Mouse (Mus musculus) liver, embryonic 13.5 days (tissue): Measurements from ENCODE around the gene Aqp12. TPM values are rescaled to one million over a fixed set of nuclear protein-coding genes. Genes with fewer than 3 reads are reported as not detected.
"Not testable (repeated sequence)": the region's sequence is repeated elsewhere in the genome, so short reads cannot be mapped to it uniquely, and the experiment has no call there.

Experiments used
- ATAC-seq: fragments of 200-750 bp; cut with Nextera tagmentation; 2 replicates; pipeline ENCODE4 v1.8.0; 2017; ENCODE audit warnings: low read depth, mild to moderate bottlenecking, moderate number of reproducible peaks, moderate library complexity
- DNase-seq: peaks from one replicate; pipeline ENCODE4 v3.0.0; 2022
- H3K27ac ChIP-seq: fragments of 300-500 bp; sonication (generic); 2 replicates; pipeline ENCODE4 v1.5.1; 2015; ENCODE audit warnings: moderate library complexity, mild to moderate bottlenecking, inconsistent platforms
- H3K27me3 ChIP-seq: fragments of 300-500 bp; sonication (generic); 2 replicates; pipeline ENCODE4 v1.6.1; 2015; ENCODE audit warnings: mild to moderate bottlenecking, inconsistent platforms
- H3K36me3 ChIP-seq: fragments of 300-500 bp; sonication (generic); 2 replicates; pipeline ENCODE4 v1.6.1; 2015; ENCODE audit warnings: mild to moderate bottlenecking, inconsistent platforms
- H3K4me1 ChIP-seq: fragments of 300-500 bp; sonication (generic); replicated peaks from 2 replicates; pipeline ENCODE4 v1.6.1; 2015; ENCODE audit warnings: inconsistent platforms
- H3K4me2 ChIP-seq: fragments of 300-500 bp; sonication (generic); 2 replicates; pipeline ENCODE4 v1.6.1; 2015; ENCODE audit warnings: inconsistent platforms, mild to moderate bottlenecking, moderate library complexity
- H3K4me3 ChIP-seq: fragments of 300-500 bp; sonication (generic); replicated peaks from 2 replicates; pipeline ENCODE4 v1.5.1; 2015; ENCODE audit warnings: mild to moderate bottlenecking, inconsistent platforms
- H3K9ac ChIP-seq: fragments of 300-500 bp; sonication (generic); 2 replicates; pipeline ENCODE4 v1.6.1; 2015; ENCODE audit warnings: mild to moderate bottlenecking, inconsistent platforms
- H3K9me3 ChIP-seq: fragments of 300-500 bp; sonication (generic); replicated peaks from 2 replicates; pipeline ENCODE4 v1.6.1; 2016; ENCODE audit warnings: inconsistent platforms
- WGBS: fragments of 180-500 bp; shearing (Covaris S2); methylation state at CpG from one replicate; pipeline ENCODE4 v1.1.7; 2015; ENCODE audit not compliant: insufficient replicate concordance; 5-methylcytosine and 5-hydroxymethylcytosine counted together
- polyA plus RNA-seq: library from polyadenylated mRNA; unstranded; fragments of >200 nt; fragmentation: Nextera tagmentation; extraction: Ambion mirVana; gene quantifications from 2 replicates; pipeline ENCODE4 v1.2.1, GENCODE M21; 2015

The Aqp12 gene
- polyA plus RNA-seq = not detected in 2 replicates

DNA sequence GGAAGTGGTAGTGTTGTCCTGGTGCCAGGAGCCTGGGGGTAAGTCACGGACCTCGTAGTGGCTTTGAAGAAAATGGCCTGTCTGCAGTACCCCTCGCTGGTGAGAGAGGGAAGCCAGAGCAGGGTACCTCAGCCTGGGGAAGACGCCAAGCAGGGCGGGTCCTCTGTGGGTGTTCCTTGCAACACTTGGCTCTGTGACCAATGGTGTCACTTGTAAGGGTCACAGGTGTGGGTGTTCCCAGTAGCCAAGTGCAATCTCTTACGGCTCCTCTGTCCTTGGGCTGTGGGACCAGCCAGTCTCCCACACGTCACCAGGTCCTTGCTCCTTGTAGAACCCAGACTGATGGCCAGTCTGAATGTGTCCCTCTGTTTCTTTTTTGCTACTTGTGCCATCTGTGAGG, at the start of gene Aqp12:
Gene Aqp12, plus strand, starts transcription at position 274 of the 400 bp plus-strand sequence.
- no peak for DNase-seq
- no peak within 1 kb of the TSS for H3K9ac ChIP-seq
- no peak within 1 kb of the TSS for H3K4me2 ChIP-seq
- no peaks in the 10 kb centered on the region for H3K36me3 ChIP-seq
- no peaks in the 10 kb centered on the region for H3K4me1 ChIP-seq
- no peaks in the 10 kb centered on the region for H3K27me3 ChIP-seq
- 62% methylated on average over 7 of the region's 7 CpGs for WGBS
- no peak for ATAC-seq
- H3K27ac ChIP-seq = no peak within 1 kb of the TSS
- H3K4me3 ChIP-seq = no peak within 1 kb of the TSS
- H3K9me3 ChIP-seq = no peaks in the 10 kb centered on the region

GRCm38 (mm10) chr1:92956571-92957335, 49.4 kb upstream of the Aqp12 start:
- peak overlapping the region; percentile 25; the same call in 1 of the 2 replicates for H3K4me3 ChIP-seq
- H3K4me1 ChIP-seq = not testable (repeated sequence)
- peak; percentile 62 for DNase-seq

GRCm38 (mm10) chr1:92958999-92959398, 47.1 kb upstream of the Aqp12 start:
- Histone ChIP-seq H3K4me3 (no peak overlapping the region), H3K4me2 (no peak overlapping the region), H3K9ac (no peak overlapping the region), H3K4me1 (no peaks in the 10 kb centered on the region), H3K27ac (no peak overlapping the region), H3K9me3 (no peaks in the 10 kb centered on the region), H3K36me3 (no peaks in the 10 kb centered on the region), H3K27me3 (no peaks in the 10 kb centered on the region)
- DNase-seq (no peak), ATAC-seq (no peak)
- WGBS = 69% methylated on average over 1 of the region's 1 CpGs

More at GRCm38 (mm10) chr1:92956571-92957335, 49.4 kb upstream of the Aqp12 start:
- not testable (repeated sequence) for ATAC-seq, H3K36me3 ChIP-seq, H3K9me3 ChIP-seq, H3K27ac ChIP-seq, H3K27me3 ChIP-seq
- WGBS = 2% methylated on average over 11 of the region's 11 CpGs
- Histone ChIP-seq H3K4me2 (peak overlapping the region; percentile 51), H3K9ac (peak overlapping the region; percentile 41; the same call in 1 of the 2 replicates)

GRCm38 (mm10) chr1:92970791-92971190, 35.3 kb upstream of the Aqp12 start:
- H3K27ac ChIP-seq, H3K4me3 ChIP-seq, H3K4me1 ChIP-seq, ATAC-seq, H3K9ac ChIP-seq, H3K4me2 ChIP-seq, DNase-seq, H3K36me3 ChIP-seq, H3K9me3 ChIP-seq, H3K27me3 ChIP-seq: not testable (repeated sequence)
- WGBS = 60% methylated on average over 6 of the region's 6 CpGs

DNA sequence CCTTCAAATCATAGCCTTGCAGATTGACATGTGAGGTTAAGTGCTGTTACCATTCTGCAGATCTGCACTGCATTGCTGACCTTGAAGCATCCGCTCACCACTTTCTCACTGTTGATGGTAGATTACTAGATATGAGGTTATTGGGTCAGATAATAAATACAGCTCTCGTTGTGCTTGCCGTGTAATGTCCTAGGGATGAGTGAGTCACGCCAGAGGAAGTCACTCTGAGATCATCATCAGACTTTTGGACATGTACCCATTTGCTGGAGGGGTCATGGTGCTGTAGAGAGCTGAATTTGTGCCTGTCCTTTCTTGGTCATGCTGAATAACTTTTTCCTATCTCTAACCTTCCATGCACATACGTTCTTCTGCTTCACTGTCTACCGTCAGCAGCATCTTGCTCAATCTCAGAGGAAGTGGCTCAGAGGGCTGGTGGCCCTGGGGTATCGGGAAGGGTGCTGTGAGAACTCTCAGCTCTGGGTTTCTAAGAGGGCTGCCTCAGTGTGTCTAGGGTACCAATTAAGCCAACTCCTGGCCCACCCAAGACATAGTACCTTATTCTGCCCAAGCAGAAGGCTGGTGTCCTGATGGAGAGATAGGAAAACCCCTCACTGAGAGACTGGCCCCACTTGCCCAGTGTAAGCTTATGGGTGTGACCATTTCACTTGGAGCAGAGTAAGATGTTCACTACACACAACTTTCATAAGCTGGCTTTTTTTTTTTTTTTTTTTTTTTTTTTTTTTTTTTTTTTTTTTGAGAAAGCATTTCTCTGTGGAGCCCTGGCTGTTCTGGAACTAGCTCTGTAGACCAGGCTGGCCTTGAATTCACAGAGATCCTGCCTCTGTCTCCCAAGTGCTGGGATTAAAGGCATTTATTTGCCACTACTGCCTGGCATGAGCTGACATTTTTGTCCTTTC, 34.0 kb upstream of the Aqp12 start:
- DNase-seq = no peak
- no peak overlapping the region for H3K9ac ChIP-seq
- ATAC-seq = no peak
- H3K4me2 ChIP-seq = no peak overlapping the region
- H3K27me3 ChIP-seq = no peaks in the 10 kb centered on the region
- no peaks in the 10 kb centered on the region for H3K4me1 ChIP-seq
- no peaks in the 10 kb centered on the region for H3K9me3 ChIP-seq
- WGBS = 38% methylated on average over 7 of the region's 7 CpGs
- H3K36me3 ChIP-seq = no peaks in the 10 kb centered on the region
- H3K27ac ChIP-seq = no peak overlapping the region
- no peak overlapping the region for H3K4me3 ChIP-seq

GRCm38 (mm10) chr1:92972854-92973253, 33.3 kb upstream of the Aqp12 start:
- Histone ChIP-seq H3K4me1 (no peaks in the 10 kb centered on the region), H3K27ac (no peak overlapping the region), H3K4me3 (no peak overlapping the region), H3K27me3 (no peaks in the 10 kb centered on the region), H3K9ac (no peak overlapping the region), H3K4me2 (no peak overlapping the region), H3K9me3 (no peaks in the 10 kb centered on the region), H3K36me3 (no peaks in the 10 kb centered on the region)
- ATAC-seq (no peak), DNase-seq (no peak)
- WGBS = 13% methylated on average over 1 of the region's 1 CpGs

- no peaks in the 10 kb centered on the region for H3K4me1 ChIP-seq
- H3K4me2 ChIP-seq = no peak overlapping the region
- no peak for ATAC-seq
Measured at GRCm38 (mm10) chr1:92976141-92976566, 30.0 kb upstream of the Aqp12 start.

DNA sequence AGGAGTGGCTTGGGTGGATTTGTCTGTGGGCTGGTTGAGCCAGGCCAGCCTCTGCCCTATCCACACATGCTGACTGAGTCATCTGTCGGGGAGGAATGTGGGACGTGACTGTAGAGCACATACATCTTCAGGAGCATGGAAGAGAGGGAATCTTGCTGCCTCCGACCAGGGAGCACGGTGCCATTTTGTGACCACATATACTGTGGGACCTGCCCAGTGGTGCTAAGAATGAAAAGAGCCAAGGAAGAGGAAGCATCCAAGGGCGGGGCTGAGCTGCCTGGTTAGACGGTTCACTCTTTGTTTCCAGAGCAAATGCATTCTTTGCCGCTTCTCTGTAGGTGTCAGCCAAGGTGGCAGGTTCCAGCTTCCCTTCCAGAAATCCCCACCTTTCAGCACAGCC, 27.5 kb upstream of the Aqp12 start:
- WGBS = 39% methylated on average over 7 of the region's 7 CpGs
- no peak overlapping the region for H3K27ac ChIP-seq
- no peak for DNase-seq
- no peak overlapping the region for H3K9ac ChIP-seq
- H3K36me3 ChIP-seq = no peaks in the 10 kb centered on the region
- H3K4me1 ChIP-seq = no peaks in the 10 kb centered on the region
- no peaks in the 10 kb centered on the region for H3K9me3 ChIP-seq
- H3K4me2 ChIP-seq = no peak overlapping the region
- no peak for ATAC-seq
- no peaks in the 10 kb centered on the region for H3K27me3 ChIP-seq
- H3K4me3 ChIP-seq = no peak overlapping the region

More at GRCm38 (mm10) chr1:92976141-92976566, 30.0 kb upstream of the Aqp12 start:
- Histone ChIP-seq H3K36me3 (no peaks in the 10 kb centered on the region), H3K9me3 (no peaks in the 10 kb centered on the region), H3K4me3 (no peak overlapping the region), H3K27me3 (no peaks in the 10 kb centered on the region), H3K9ac (no peak overlapping the region), H3K27ac (no peak overlapping the region)
- 55% methylated on average over 6 of the region's 6 CpGs for WGBS
- no peak for DNase-seq

- no peak for ATAC-seq
- no peak overlapping the region for H3K9ac ChIP-seq
- no peak overlapping the region for H3K4me2 ChIP-seq
- no peaks in the 10 kb centered on the region for H3K27me3 ChIP-seq
- 37% methylated on average over 11 of the region's 11 CpGs for WGBS
- no peaks in the 10 kb centered on the region for H3K4me1 ChIP-seq
- DNase-seq = no peak
- H3K27ac ChIP-seq = no peak overlapping the region
- H3K9me3 ChIP-seq = no peaks in the 10 kb centered on the region
- H3K36me3 ChIP-seq = no peaks in the 10 kb centered on the region
- no peak overlapping the region for H3K4me3 ChIP-seq
Measured at GRCm38 (mm10) chr1:92979073-92979602, 27.0 kb upstream of the Aqp12 start.

DNA sequence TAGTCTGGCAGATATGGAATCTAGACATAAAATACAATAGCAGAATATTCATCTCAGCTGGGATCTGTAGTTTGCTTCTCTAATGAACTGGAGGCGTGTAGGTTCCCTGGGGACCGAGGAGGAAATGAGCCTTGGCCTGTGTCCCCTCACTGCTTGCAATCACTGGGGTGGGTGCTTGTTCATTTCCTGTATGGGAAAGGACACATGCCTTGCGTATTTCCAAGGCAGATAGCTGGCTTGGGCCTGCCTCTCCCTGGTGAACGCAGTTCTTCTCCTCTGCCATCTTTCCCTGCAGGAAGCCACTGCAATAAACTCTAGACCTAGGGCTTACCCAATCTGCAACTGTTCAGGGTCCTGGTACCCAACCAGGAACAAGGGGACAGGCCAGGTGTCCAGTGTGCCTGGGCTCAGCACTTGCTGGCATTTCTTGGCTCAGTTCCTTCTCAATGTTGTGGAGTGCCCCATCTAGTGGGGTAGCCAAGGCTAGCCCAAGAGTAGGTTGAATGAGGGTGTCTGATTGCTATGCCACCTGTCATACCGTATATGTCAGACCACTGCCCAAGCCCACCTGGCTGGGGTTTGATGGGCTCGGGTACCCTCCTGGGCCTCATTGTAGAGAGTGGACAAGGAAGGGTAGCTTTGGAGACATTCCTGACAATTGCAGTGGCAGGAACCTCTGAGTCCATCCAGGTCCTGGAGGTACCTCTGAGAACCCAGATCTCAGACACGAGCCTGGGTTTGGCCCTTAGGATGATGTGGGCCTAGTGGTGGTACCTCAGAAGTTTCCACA, 24.9 kb upstream of the Aqp12 start:
- Histone ChIP-seq H3K27ac (no peak overlapping the region), H3K36me3 (no peaks in the 10 kb centered on the region), H3K4me2 (no peak overlapping the region), H3K9me3 (no peaks in the 10 kb centered on the region), H3K27me3 (no peaks in the 10 kb centered on the region), H3K4me3 (no peak overlapping the region), H3K9ac (no peak overlapping the region), H3K4me1 (no peaks in the 10 kb centered on the region)
- ATAC-seq (no peak), DNase-seq (no peak)
- 53% methylated on average over 7 of the region's 7 CpGs for WGBS
